Mouse (Mus musculus) MEL (cell line): ENCODE measurements around the gene Kank3. TPM values are rescaled to one million over a fixed set of nuclear protein-coding genes. Genes with fewer than 3 reads are reported as not detected.
"Not testable (repeated sequence)": the region's sequence is repeated elsewhere in the genome, so short reads cannot be mapped to it uniquely, and the experiment has no call there.

Source experiments
- DNase-seq: peaks from one replicate; pipeline ENCODE4 v3.0.0; 2011; ENCODE audit warnings: low read depth, low spot score
- H3K27ac ChIP-seq: 2 replicates; pipeline ENCODE4 v1.5.1; 2012; ENCODE audit warnings: low read depth, mild to moderate bottlenecking, control low read depth, low read length, moderate library complexity; ENCODE audit not compliant: control insufficient read depth
- H3K27me3 ChIP-seq, 2 experiments: fragments of 150-350 bp in 1 of 2; sonication (generic) in 1 of 2; 2 replicates each; pipeline ENCODE4 v1.6.1; 2012; ENCODE audit warnings: low read length in 2 of 2, mild to moderate bottlenecking in 2 of 2, improper control_type of control experiment in 1 of 2, moderate library complexity in 1 of 2; ENCODE audit not compliant: insufficient read depth in 2 of 2, control insufficient read depth in 1 of 2
- H3K36me3 ChIP-seq, 2 experiments: 2 replicates each; pipeline ENCODE4 v1.6.1; 2012 to 2014; ENCODE audit warnings: low read length in 2 of 2, improper control_type of control experiment in 1 of 2, inconsistent platforms in 1 of 2, mild to moderate bottlenecking in 1 of 2; ENCODE audit not compliant: insufficient read depth in 2 of 2, control insufficient read depth in 1 of 2
- H3K4me1 ChIP-seq, 2 experiments: fragments of 150-350 bp in 1 of 2; sonication (generic) in 1 of 2; 2 replicates each; pipeline ENCODE4 v1.6.1; 2012; ENCODE audit warnings: low read length in 2 of 2, improper control_type of control experiment in 1 of 2, mild to moderate bottlenecking in 1 of 2; ENCODE audit not compliant: insufficient read depth in 2 of 2, control insufficient read depth in 1 of 2
- H3K4me3 ChIP-seq, 2 experiments: fragments of 150-350 bp in 1 of 2; sonication (generic) in 1 of 2; 2 replicates each; pipeline ENCODE4 v1.5.1; 2012; ENCODE audit warnings: low read depth in 2 of 2, low read length in 2 of 2, mild to moderate bottlenecking in 2 of 2, moderate library complexity in 2 of 2, control low read depth in 1 of 2, improper control_type of control experiment in 1 of 2; ENCODE audit not compliant: control insufficient read depth in 1 of 2, insufficient read depth in 1 of 2
- H3K79me2 ChIP-seq: 2 replicates; pipeline ENCODE4 v1.6.1; 2012; ENCODE audit warnings: mild to moderate bottlenecking, low read length, moderate library complexity; ENCODE audit not compliant: control insufficient read depth, poor library complexity, insufficient read depth
- H3K9ac ChIP-seq: 2 replicates; pipeline ENCODE4 v1.6.1; 2012; ENCODE audit warnings: low read depth, mild to moderate bottlenecking, control low read depth, low read length, moderate library complexity; ENCODE audit not compliant: control insufficient read depth, poor library complexity, severe bottlenecking
- H3K9me3 ChIP-seq: fragments of 150-350 bp; sonication (generic); replicated peaks from 2 replicates; pipeline ENCODE4 v1.6.1; 2012; ENCODE audit warnings: mild to moderate bottlenecking, low read length, improper control_type of control experiment, moderate library complexity; ENCODE audit not compliant: insufficient read depth
- CHD1 ChIP-seq: IDR thresholded peaks from 2 replicates; pipeline ENCODE4 v1.6.1; 2012; ENCODE audit warnings: low read depth, mild to moderate bottlenecking, inconsistent platforms, low read length, improper control_type of control experiment
- CTCF ChIP-seq, 3 experiments: IDR thresholded peaks in 2 of 3; conservative IDR thresholded peaks in 1 of 3; 2 replicates each; pipeline ENCODE4 v1.5.1; 2011 to 2012; ENCODE audit warnings: low read length in 3 of 3, low read depth in 2 of 3, mild to moderate bottlenecking in 2 of 3, improper control_type of control experiment in 1 of 3, inconsistent platforms in 1 of 3, mixed read lengths in 1 of 3, moderate library complexity in 1 of 3; ENCODE audit not compliant: control insufficient read depth in 1 of 3, insufficient read depth in 1 of 3, poor library complexity in 1 of 3, severe bottlenecking in 1 of 3
- ELF1 ChIP-seq: IDR thresholded peaks from 2 replicates; pipeline ENCODE4 v1.6.1; 2014; ENCODE audit warnings: low read depth, mild to moderate bottlenecking, inconsistent platforms, low read length, improper control_type of control experiment, moderate library complexity
- GABPA ChIP-seq: IDR thresholded peaks from 2 replicates; pipeline ENCODE4 v1.6.1; 2012; ENCODE audit warnings: low read depth, mild to moderate bottlenecking, inconsistent platforms, low read length, improper control_type of control experiment, moderate library complexity
- GATA1 ChIP-seq: IDR thresholded peaks from 2 replicates; pipeline ENCODE4 v1.6.1; 2011; ENCODE audit warnings: low read depth, low read length, improper control_type of control experiment
- JUND ChIP-seq: IDR thresholded peaks from 2 replicates; pipeline ENCODE4 v1.6.1; 2011; ENCODE audit warnings: low read depth, mild to moderate bottlenecking, improper control_type of control experiment, low read length
- KAT2A ChIP-seq: conservative IDR thresholded peaks from 2 replicates; pipeline ENCODE4 v1.6.1; 2012; ENCODE audit warnings: low read depth, low read length, improper control_type of control experiment, inconsistent platforms
- MAX ChIP-seq: IDR thresholded peaks from 2 replicates; pipeline ENCODE4 v1.6.1; 2011; ENCODE audit warnings: low read length, improper control_type of control experiment
- MAZ ChIP-seq: IDR thresholded peaks from 2 replicates; pipeline ENCODE4 v1.6.1; 2012; ENCODE audit warnings: low read depth, mild to moderate bottlenecking, inconsistent platforms, low read length, improper control_type of control experiment
- MYB ChIP-seq: IDR thresholded peaks from 2 replicates; pipeline ENCODE4 v1.6.1; 2011; ENCODE audit warnings: mild to moderate bottlenecking, low read depth, low read length, improper control_type of control experiment
- MYC ChIP-seq: IDR thresholded peaks from 2 replicates; pipeline ENCODE4 v1.6.1; 2011; ENCODE audit warnings: low read depth, mild to moderate bottlenecking, low read length, improper control_type of control experiment, moderate library complexity
- POLR2A ChIP-seq, 2 experiments: IDR thresholded peaks; 2 replicates each; pipeline ENCODE4 v1.6.1; 2011 to 2012; ENCODE audit warnings: low read length in 2 of 2, mild to moderate bottlenecking in 2 of 2, control low read depth in 1 of 2, improper control_type of control experiment in 1 of 2, low read depth in 1 of 2, moderate library complexity in 1 of 2; ENCODE audit not compliant: control insufficient read depth in 1 of 2, insufficient read depth in 1 of 2, poor library complexity in 1 of 2
- POLR2AphosphoS2 ChIP-seq: IDR thresholded peaks from 2 replicates; pipeline ENCODE4 v1.6.1; 2011; ENCODE audit warnings: low read length, improper control_type of control experiment
- POLR2AphosphoS5 ChIP-seq: IDR thresholded peaks from 2 replicates; pipeline ENCODE4 v1.6.1; 2012; ENCODE audit warnings: low read depth, borderline replicate concordance, mild to moderate bottlenecking, inconsistent platforms, low read length, moderate library complexity, mixed read lengths
- RAD21 ChIP-seq: IDR thresholded peaks from 2 replicates; pipeline ENCODE4 v1.6.1; 2011; ENCODE audit warnings: mild to moderate bottlenecking, low read depth, low read length, improper control_type of control experiment
- RCOR1 ChIP-seq: IDR thresholded peaks from 2 replicates; pipeline ENCODE4 v1.6.1; 2012; ENCODE audit warnings: low read depth, mild to moderate bottlenecking, inconsistent platforms, low read length, improper control_type of control experiment
- SIN3A ChIP-seq: IDR thresholded peaks from 2 replicates; pipeline ENCODE4 v1.6.1; 2012; ENCODE audit warnings: low read length, improper control_type of control experiment, inconsistent platforms
- TAL1 ChIP-seq: IDR thresholded peaks from 2 replicates; pipeline ENCODE4 v1.6.1; 2012; ENCODE audit warnings: mild to moderate bottlenecking, inconsistent platforms, low read length, moderate library complexity, mixed read lengths
- TCF12 ChIP-seq: IDR thresholded peaks from 2 replicates; pipeline ENCODE4 v1.6.1; 2014; ENCODE audit warnings: low read depth, mild to moderate bottlenecking, inconsistent platforms, low read length, improper control_type of control experiment, moderate library complexity
- USF2 ChIP-seq, 2 experiments: IDR thresholded peaks; 2 replicates each; pipeline ENCODE4 v1.6.1; 2011 to 2012; ENCODE audit warnings: improper control_type of control experiment in 2 of 2, low read length in 2 of 2, borderline replicate concordance in 1 of 2, inconsistent platforms in 1 of 2, low read depth in 1 of 2, mild to moderate bottlenecking in 1 of 2; ENCODE audit not compliant: insufficient read depth in 1 of 2
- ZC3H11A ChIP-seq: IDR thresholded peaks from 2 replicates; pipeline ENCODE4 v1.6.1; 2012; ENCODE audit warnings: low read depth, mild to moderate bottlenecking, inconsistent platforms, low read length, improper control_type of control experiment
- ZKSCAN1 ChIP-seq: IDR thresholded peaks from 2 replicates; pipeline ENCODE4 v1.6.1; 2012; ENCODE audit warnings: low read depth, mild to moderate bottlenecking, inconsistent platforms, low read length, improper control_type of control experiment, moderate library complexity
- ZNF384 ChIP-seq: IDR thresholded peaks from 2 replicates; pipeline ENCODE4 v1.6.1; 2012; ENCODE audit warnings: low read depth, mild to moderate bottlenecking, inconsistent platforms, low read length, improper control_type of control experiment
- polyA plus RNA-seq, 2 experiments: library from polyadenylated mRNA; stranded (reverse) in 1 of 2; unstranded in 1 of 2; fragments of >175 nt in 1 of 2; fragments of >200 nt in 1 of 2; gene quantifications; 2 replicates each; pipeline versions ENCODE4 v1.2.1 to v1.2.4; 2012; ENCODE audit warnings: low replicate concordance in 2 of 2, low read depth in 1 of 2; ENCODE audit not compliant: insufficient read length in 2 of 2, insufficient read depth in 1 of 2, missing spikeins in 1 of 2
- total RNA-seq: library from RNA; depleted of rRNA; stranded (reverse); fragments of 300-350 nt; gene quantifications from 2 replicates; pipeline ENCODE4 v1.2.3, GENCODE M21; 2012

Kank3 gene
- total and polyA plus RNA-seq, 3 experiments = 5.2 to 5.5 TPM; not detected in 1

DNA sequence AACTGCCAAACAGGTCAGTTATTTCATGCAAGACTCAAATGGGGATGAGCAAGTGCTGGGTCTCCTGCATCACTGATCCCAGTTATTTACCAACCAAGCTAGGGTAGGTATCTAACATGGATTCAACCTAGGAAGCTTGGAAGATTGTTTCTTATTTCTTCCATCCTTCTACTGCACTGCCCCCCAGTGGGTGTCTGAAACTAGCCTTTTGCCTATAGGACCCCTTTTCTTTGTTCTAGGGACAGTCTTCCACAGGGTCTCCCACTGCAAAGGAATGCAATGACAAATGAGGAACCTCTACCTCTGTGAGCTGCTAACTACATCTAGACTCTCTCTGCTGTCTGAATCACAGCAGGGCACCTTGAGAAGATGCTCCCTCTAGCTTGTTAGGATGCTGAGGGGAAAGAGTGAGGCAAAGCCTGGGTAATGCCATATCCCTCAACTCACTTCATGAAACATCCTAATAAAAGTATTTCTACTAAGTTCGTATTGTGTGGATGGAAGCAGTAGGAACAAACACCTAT lies 12.2 kb downstream of the Kank3 start:
- Histone ChIP-seq H3K4me3 (peak overlapping the region in 1 of 2 experiments; percentile 93; a peak in 2 of 4 replicates), H3K79me2 (peaks cover 39% of the 10 kb centered on the region), H3K27me3 (no peaks in the 10 kb centered on the region), H3K4me1 (peaks cover 0 to 11% of the 10 kb centered on the region in 2 experiments; a peak in 2 of 4 replicates), H3K9ac (peak overlapping the region; percentile 89), H3K27ac (0 out of 2 replicates have a peak overlapping the region, but pooled peaks have one; percentile 16), H3K36me3 (peaks cover 16 to 26% of the 10 kb centered on the region in 2 experiments), H3K9me3 (no peaks in the 10 kb centered on the region)
- peak; percentile 51 for DNase-seq
- TF ChIP-seq CTCF (IDR thresholded peaks at IDR 0.05 in 2 of 3, conservative IDR thresholded peaks at IDR 0.05 in 1 of 3; ENCODE audit: control insufficient read depth in 1 of 3, insufficient read depth in 1 of 3, low read depth in 2 of 3, low read length in 3 of 3, poor library complexity in 1 of 3, severe bottlenecking in 1 of 3) (peak in 2 of 3 experiments; percentile 15 to 18; a peak in 2 of 6 replicates), USF2 (IDR thresholded peaks at IDR 0.05; ENCODE audit: borderline replicate concordance in 1 of 2, insufficient read depth in 1 of 2, low read depth in 1 of 2, low read length in 2 of 2) (no peak)

DNA sequence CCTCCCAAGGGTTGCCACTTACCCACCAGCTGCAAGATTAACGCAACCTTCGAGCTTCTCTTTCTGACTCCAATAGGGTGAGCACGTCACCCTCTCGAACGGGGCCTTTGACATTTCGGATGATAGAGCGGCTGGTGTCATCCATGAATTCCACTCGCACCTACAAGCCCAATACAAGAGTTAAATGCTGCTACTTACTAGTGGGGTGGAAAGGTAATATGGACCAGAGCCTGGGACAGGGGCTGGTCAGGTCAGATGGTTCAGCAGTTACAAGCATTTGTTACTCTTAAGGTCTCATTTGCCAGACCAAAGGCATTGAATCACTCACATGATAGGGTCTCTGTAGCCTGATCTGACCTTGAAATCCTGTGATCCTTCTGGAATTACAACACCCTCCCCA lies 12.9 kb downstream of the Kank3 start:
- H3K27me3 ChIP-seq, H3K9me3 ChIP-seq: not testable (repeated sequence)
- Histone ChIP-seq H3K79me2 (peaks cover 41% of the 10 kb centered on the region), H3K4me3 (peak overlapping the region; percentile 73 to 93), H3K27ac (peak overlapping the region; percentile 82), H3K9ac (peak overlapping the region; percentile 89), H3K36me3 (peaks cover 16 to 27% of the 10 kb centered on the region in 2 experiments), H3K4me1 (peaks cover 0 to 11% of the 10 kb centered on the region in 2 experiments; a peak in 2 of 4 replicates)
- DNase-seq = peak; percentile 33
- TF ChIP-seq POLR2A (IDR thresholded peaks at IDR 0.05; ENCODE audit: control insufficient read depth in 1 of 2, insufficient read depth in 1 of 2, low read depth in 1 of 2, low read length in 2 of 2, poor library complexity in 1 of 2) = 0 out of 4 replicates have a peak, but pooled peaks of 1 of the 2 experiments have one; percentile 37

DNA sequence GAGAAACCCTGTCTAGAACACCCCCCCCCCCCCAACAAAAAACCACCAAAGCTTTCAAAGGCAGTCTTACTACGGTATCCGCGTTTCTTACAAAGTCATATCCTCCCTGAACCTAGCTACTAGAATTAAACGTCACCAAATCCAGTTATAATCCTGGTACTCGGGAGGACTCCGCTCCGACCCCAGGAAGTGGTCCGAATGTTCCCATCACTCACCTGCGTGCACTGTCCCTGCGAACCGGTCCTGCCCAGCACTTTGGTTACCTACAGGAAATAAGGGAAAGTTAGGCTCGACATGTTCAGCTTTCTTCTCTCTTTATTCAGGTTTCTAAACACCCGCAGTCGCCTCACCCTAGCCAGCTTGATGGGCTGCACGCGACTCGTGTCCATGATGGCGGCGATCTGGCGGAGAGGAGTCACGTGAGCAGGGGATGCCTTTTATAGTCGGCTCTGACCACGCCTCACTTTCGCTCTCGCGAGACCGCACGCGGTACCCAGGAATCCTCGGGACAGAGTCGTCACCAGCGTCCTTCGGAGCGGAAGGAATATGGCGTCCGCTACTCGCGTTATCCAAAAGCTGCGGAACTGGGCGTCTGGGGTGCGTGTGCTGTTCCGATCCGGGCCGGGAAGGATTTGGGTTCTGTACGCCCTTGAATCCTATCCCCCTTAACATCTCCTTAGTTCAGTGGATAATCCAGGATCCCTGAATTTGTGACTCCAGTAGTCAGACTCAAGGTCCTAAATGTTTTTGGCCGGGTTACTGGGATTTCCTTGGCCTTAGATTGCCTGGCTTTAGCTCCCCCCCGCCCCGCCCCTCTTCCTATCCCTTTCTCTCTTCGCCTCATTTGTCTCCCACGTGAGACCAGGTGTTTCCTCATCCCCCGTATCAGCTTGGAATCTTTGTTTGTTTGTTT lies 14.0 kb downstream of the Kank3 start, which contains the start of the genes Rps28 and Ndufa7:
TSS of gene Rps28 (minus strand) at position 479 of the 913 bp plus-strand sequence.
TSS of gene Ndufa7 (plus strand) at position 489 of the 913 bp plus-strand sequence.
- Histone ChIP-seq H3K9ac (peak within 1 kb of the TSS; percentile 90), H3K27me3 (no peaks in the 10 kb centered on the region), H3K4me3 (peak within 1 kb of the TSS; percentile 85 to 93), H3K4me1 (peaks cover 0 to 11% of the 10 kb centered on the region in 2 experiments; a peak in 2 of 4 replicates), H3K27ac (peak within 1 kb of the TSS; percentile 82), H3K36me3 (peaks cover 16 to 27% of the 10 kb centered on the region in 2 experiments), H3K79me2 (peaks cover 42% of the 10 kb centered on the region), H3K9me3 (no peaks in the 10 kb centered on the region)
- DNase-seq = peak; percentile 96
- TF ChIP-seq MYC (peak; percentile 98), RCOR1 (no peak), SIN3A (peak; percentile 87), CHD1 (no peak; the same call in 1 of the 2 replicates), TAL1 (no peak), POLR2AphosphoS2 (peak; percentile 96), ZKSCAN1 (no peak), MAX (peak; percentile 96), GABPA (no peak), RAD21 (no peak), POLR2AphosphoS5 (peak; percentile 94), ZC3H11A (no peak), KAT2A (peak; percentile 76), MAZ (no peak), CTCF (IDR thresholded peaks at IDR 0.05 in 2 of 3, conservative IDR thresholded peaks at IDR 0.05 in 1 of 3; ENCODE audit: control insufficient read depth in 1 of 3, insufficient read depth in 1 of 3, low read depth in 2 of 3, low read length in 3 of 3, poor library complexity in 1 of 3, severe bottlenecking in 1 of 3) (no peak), TCF12 (peak; percentile 89), ZNF384 (no peak), JUND (no peak), MYB (no peak), ELF1 (peak; percentile 67), GATA1 (no peak)
